Mouse (Mus musculus) layer of hippocampus, postnatal 25 days (tissue): ENCODE measurements at regions not wholly inside any gene's neighbourhood (a gene's known extent, or its start where the extent isn't known, plus 50 kb on each side); places are given as distances from the start of the nearest gene placed in this dataset.

ENCODE experiments used
- DNase-seq, 2 experiments: peaks; one replicate each; pipeline ENCODE4 v3.0.0; 2022; ENCODE audit warnings: mixed read lengths in 2 of 2, low spot score in 1 of 2; ENCODE audit errors: extremely low spot score in 1 of 2

DNA sequence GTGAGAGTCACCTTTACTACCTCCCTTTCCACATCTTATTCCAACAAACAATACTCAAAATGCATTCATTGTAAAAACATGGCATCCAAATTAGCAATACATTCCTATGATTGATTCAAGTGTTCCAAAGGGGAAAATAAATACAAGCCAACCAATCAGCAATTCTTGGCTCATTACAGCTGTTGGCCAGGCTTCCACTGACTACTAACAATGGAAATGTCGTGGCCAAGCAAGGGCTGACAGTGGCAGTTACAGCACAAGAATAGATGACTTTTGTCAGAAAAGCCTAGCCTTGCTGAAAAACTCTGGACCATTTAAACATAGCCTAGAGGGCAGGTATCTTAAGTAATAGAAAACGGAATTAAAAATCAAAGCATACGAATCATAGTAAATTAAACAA, 148.8 kb upstream of the Ift57 start:
- DNase-seq, result no peak

GRCm38 (mm10) chr16:49570031-49570430, 129.0 kb upstream of the Ift57 start:
- no peak for DNase-seq

DNA sequence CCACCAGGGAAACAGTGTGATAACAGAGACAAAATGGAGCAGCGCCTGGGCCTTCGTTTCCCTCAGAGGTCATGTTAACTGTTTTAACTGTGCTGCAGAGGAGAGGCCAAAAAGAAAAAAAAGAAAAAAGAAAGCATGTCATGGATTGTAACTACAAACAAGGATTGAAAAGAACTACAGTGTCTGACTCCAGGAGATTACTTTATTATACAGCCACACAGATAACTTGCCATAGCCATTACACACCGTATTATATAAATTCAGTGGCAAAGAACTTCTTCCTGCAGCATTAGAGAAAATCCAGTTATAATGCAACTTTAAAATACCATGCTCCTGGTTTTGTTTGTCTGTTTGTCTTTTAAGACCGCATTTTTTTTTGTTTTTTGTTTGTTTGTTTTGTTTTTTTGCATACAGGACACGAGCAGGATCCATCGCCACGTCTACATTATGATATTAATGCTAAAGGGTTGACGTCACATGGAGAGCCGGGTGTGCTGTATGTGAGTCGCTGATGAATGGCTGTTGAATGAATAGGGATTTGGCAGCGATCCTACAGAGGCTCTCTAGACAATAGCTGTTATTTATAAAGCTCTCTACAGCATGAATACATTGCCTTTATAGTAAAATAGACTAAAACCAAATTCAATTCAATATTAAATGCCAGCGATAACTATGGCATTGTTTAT, 126.4 kb upstream of the Ift57 start:
- DNase-seq, result no peak

DNA sequence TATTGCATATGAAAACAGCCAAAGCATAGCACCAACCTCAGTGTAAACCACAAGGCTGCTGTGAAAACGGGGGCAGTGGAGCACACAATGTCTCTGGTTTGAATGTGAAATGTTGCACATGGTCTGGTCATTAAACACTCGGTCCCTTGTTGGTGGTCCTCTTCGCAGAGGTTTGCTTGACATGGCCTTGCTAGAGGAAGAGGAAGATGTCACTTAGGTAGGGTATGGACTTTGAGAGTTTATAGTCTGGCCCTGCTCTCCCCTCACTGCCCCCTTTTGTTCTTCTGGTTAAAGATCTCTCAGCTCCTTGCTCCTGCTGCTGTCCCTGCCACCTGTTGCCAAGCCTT, 125.9 kb upstream of the Ift57 start:
- DNase-seq, result no peak

DNA sequence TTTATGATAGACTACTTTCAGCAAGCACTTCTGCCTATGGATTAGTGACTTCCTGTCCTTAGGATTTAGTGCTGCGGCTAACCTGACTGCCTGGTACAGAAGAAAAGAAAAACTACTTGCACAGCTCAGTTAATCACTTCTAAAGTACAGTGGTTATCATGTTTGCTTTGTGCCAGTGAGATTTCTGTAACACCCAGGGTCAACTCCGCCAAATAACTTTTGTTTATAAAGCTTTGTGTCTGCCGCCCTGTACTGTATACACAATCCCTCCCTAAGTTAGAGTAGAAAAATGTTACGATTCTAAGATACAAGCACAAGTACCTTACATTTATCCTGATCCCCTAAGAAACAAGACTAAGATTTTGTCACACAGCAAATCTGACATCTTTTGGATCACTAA, 120.1 kb upstream of the Ift57 start:
- DNase-seq, result no peak

DNA sequence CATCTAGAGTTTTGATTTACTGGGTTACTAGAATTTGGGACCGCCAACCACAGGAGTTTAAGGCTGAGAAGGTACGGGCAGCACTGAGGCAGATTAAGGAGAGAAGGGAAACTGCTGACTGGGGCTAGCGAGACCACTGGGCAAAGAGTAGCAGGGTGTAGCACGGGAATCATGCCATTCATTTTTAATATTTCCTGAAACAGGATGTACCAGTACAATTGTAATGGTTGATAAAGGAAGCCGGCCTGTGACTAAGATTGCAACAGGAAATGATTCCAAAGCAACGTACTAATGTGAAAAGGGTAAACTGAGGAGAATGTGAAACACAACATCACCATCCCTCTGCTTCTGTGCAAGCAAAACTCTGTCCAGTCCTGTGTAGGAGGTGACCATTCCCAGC, 118.3 kb upstream of the Ift57 start:
- DNase-seq, result no peak

GRCm38 (mm10) chr16:49606500-49606899, 92.5 kb upstream of the Ift57 start:
- DNase-seq, result no peak

GRCm38 (mm10) chr16:49614801-49615200, 84.2 kb upstream of the Ift57 start:
- no peak for DNase-seq

GRCm38 (mm10) chr16:49615342-49616020, 83.6 kb upstream of the Ift57 start:
- peak in 1 of 2 experiments; percentile 15 for DNase-seq

DNA sequence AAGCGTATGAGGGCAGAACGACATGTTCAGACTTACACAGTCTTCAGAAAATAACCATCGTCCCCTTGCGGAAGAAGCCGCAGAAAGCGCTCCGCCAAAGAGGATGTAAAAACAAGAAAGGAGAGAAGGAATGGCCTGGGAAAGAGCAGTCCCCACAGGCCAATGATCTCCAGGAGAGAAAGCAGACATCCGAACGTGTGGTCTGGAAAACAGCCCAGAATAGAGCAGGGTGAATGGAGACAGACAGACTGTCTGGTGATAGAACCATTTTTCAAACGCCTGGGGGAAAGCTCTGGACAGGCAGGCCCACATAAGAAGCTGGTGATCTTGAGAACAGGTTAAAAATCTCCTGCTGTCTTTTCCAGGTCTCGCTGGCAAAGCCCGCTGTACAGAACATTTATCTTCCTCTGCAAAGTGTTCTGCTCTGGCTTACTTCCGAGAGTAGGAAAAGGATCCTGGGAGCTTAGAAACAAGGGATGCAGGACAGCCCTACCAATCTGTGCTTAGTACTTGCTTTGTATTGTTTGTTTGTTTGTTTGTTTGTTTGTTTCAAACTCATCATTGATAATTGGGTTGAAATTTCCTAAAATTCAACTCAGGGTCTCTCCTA, 82.7 kb upstream of the Ift57 start:
- DNase-seq, result no peak

GRCm38 (mm10) chr16:49633502-49633901, 65.5 kb upstream of the Ift57 start:
- DNase-seq, result no peak

DNA sequence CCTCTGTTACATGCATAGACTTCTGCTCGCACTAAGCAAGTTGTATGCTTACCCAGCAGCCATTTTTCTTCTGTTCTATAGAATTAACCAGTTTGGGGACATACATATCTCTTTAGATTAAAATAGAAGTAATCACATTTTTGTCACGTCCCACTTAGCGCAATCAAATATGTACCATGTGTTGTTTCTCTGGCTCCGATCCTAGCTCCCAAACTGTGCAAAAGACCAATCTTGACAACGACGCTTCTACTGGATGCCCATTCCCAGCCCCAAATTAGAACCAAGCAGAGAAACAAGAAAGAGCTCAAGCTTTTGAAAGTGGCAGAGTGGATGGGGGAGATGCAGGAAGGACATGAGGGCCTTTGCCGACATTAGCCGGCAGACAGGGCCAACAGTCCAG, 63.5 kb upstream of the Ift57 start:
- DNase-seq, result no peak

DNA sequence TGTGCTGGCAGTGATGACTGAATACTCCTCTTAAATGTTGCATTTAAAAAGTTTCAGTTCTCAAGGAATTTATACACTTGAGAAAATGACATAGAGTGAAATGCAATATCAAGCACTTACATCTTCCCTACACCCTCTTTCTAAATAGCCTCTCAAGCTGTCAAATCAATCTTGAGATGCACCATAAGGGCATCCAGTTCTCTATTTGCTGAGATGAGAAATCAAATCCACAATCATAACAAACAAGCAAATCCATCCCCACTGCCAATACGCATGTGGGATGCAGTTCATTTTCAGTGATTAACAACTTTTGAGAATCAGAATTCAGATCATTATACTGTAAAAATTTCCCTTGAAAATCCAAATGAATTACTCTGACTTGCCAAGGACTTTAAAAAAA, 62.6 kb upstream of the Ift57 start:
- DNase-seq, result no peak

DNA sequence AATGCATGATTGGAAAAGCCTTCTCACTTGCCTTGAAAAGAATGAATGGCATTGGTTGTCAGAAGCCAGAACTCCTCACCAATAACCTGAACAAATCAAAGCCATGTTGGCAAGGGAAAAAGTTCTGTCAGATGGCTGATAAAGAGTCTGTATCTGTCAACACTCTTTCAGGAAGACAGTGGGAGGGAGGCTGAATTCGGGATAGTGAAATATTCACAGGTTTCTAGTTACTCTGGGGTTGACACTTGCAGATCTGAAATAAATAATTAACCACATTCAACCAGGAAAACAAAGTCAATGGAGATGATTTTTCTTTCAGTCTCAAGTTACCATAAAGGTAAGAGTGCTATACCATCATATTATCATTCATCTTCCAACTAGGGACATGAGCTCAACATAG, 56.3 kb upstream of the Ift57 start:
- DNase-seq, result no peak

DNA sequence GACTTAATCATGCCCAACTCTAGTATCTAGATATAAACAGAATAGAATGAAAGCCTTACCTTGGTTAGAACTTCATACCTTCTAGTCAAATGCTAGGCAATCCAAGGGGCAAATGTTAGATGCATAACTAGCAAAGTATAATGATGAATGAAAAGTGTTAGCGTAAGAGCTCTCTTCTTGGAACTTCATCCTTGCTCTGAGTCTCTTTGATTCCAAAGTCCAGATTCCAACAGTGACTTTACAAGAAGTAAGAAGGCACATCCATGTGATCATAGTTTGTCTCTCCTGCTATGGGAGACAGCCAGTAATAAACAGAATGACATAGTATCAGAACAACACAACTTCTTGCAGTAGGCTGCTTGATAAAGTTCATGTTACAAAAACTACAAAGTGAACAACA, 54.6 kb upstream of the Ift57 start:
- no peak for DNase-seq

- no peak for DNase-seq
Measured at GRCm38 (mm10) chr16:49646479-49646878, 52.6 kb upstream of the Ift57 start.
